Mouse (Mus musculus) heart, postnatal 0 days (tissue): ENCODE data around the gene Tle3.

Source experiments
- CTCF ChIP-seq: IDR thresholded peaks from 2 replicates; pipeline ENCODE4 v1.5.1; 2016; ENCODE audit warnings: antibody characterized with exemption, control low read depth, low read depth
- EP300 ChIP-seq: IDR thresholded peaks from 2 replicates; pipeline ENCODE4 v1.6.1; 2016; ENCODE audit warnings: antibody characterized with exemption, low read depth

DNA sequence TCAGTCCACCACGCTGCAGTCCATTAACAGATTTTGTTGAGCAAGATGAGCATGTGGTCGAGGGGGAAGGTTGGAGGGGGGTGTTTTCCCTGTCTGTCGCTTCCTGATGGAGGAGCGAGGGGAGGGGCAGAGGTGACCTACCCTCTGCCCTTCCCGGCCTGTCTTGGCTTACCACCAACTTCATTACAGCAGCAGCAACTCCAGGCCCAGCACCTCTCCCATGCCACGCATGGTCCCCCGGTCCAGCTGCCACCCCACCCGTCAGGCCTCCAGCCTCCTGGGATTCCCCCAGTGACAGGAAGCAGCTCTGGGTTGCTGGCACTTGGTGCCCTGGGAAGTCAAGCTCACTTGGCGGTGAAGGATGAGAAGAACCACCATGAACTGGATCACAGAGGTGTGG lies 29.5 kb downstream of the Tle3 start:
- TF ChIP-seq CTCF (no peak), EP300 (no peak)
